Mouse (Mus musculus) cerebellum, postnatal 36 days (tissue): Measurements from ENCODE around the gene 1700017B05Rik.
"Not testable (repeated sequence)": the region's sequence is repeated elsewhere in the genome, so short reads cannot be mapped to it uniquely, and the experiment has no call there.

Experiments used
- DNase-seq, 2 experiments: peaks; one replicate each; pipeline ENCODE4 v3.0.0; 2021 to 2022; ENCODE audit warnings: mixed read lengths in 2 of 2

The 1700017B05Rik gene

DNA sequence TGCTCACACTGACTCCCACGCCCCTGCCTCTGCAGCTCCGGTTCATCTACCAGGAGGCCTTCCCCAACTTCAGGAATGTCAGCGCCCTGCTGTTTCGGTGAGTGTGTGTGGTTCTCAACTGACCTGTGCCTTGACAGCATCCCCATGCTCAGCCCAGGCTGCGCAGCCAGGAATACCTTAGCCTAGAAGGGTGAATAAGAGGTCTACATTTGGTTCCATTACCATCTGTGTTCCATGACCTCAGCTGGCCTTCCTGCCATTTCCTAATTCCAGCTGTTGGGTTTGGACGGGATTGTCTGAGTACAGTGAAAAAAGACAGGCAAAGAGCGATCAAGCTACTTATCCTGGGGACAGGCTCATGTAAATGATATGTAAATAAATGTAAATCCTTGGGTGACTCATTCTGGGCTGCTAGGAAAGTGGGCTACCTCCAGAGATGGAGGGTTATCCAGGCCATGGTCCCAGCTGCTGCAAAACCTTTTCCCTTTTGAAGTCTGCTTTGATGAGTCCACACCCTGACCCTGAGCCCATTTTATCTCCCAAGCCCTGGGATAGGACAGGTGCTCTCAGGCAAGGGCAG is 18.2 kb downstream of the 1700017B05Rik start:
- no peak for DNase-seq

DNA sequence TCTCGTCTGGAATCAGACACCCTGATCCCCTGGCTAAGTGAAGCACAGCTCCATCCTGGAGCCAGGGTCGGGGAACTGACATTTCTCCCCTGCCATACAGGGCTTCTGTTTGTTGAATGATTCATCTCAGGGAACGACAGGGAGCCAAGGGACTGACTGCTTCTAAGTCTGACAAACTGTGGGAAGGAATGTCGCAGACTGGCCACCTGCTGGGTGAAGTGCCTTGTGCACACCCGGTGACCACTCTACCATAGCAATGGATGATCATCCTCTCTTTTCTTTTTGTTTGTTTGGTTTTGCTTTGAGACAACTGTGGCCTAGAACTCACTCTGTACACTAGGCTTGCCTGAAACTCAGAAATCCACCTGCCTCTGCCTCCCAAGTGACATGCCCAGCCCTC is 19.5 kb downstream of the 1700017B05Rik start:
- DNase-seq = no peak

DNA sequence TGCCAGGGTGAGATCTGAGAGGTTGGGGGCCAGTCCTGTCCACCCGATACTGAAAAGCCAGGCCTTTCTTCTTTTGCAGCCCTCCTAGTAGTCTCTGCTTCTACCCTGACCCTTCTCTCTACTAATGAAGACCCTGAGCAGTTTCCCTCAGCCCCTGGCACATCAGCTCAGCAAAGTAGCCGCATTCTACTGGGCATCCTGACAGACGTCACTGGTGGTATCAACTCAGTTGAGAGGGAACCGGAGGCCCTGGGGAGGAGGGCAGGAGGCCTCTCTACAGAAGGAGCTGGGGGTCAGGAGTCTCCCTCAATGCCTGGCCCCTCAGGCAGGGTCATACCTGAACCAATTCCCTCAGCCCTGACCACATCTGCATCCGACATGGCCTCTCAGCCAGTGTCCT is 21.3 kb downstream of the 1700017B05Rik start:
- DNase-seq = no peak

DNA sequence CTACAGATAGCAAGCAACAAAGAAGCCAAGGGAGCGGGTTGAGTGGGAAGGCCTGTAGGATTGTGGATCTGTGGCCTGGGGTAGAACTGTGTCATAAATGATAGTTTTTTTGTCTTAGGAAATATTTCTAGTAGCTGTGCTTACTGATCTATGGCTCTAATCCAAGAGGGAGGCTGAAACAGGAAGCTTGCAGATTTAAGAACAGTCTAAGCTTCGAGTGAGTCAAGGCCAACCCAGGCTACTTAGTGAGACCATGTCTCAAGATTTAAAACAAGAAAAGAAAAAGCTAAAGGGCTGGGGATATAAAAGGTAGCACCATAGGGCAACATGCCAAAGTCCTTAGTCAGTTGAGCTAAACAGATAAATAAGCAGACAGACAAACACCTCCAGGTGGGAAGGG is 24.2 kb downstream of the 1700017B05Rik start:
- no peak for DNase-seq

DNA sequence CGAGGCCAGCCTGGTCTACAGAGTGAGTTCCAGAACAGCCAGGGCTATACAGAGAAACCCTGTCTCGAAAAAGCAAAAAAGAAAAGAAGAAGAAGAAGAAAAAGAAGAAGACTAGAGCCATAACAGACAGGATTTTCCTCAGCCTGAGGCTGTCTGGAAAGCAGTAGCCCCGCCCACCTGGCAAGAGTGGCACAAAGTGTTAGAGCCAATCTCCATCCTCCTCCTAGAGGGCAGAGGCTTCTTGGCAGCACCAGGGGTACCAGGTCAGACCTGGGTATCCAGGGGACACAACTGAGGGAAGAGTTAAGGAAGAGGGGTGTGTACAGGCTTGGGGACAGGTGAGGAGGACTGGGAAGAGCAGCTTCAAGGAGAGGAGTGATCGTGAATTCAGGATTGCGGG is 24.7 kb downstream of the 1700017B05Rik start:
- no peak for DNase-seq

DNA sequence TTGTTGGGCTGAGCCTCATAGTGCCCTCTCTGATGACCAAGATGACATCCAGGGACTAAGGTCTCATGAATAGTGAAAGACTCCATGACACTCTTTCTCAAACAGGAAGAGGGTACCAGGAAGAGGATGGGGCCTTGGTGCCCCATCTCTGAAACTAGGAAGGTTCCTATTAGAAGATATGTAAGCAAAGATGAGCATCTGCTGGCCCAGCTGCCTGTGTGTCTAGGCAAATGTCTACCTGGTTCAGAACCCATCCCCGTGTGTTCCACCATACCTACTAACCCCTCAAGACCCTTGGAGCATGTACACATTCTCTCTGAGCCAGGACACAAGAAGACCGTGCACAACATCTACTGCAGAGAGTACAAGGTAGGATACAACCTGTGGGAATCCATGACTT is 26.2 kb downstream of the 1700017B05Rik start, which contains the start of gene Trcg1:
Gene Trcg1 (plus strand): TSS at position 301 of the 400 bp plus-strand sequence.
- no peak for DNase-seq

DNA sequence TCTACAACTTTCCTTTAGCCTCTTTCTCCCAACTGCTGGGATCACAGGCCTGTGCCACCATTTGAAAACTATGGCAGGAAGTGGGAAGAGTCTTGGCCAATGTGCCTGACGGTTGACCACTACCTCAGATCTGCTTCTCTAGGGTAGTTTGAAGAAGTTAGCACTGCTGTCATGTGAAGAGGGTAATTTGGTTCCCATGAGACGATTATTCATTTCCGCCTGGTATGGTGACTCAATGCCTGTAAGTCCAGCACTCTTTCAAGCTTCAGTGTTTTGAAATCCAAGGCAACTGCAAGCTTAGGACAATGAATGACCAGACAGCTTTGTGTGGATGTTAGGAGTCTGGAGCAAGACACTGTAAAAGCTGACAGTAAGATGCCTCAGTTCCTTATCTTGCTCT is 28.6 kb downstream of the 1700017B05Rik start:
- DNase-seq = no peak

DNA sequence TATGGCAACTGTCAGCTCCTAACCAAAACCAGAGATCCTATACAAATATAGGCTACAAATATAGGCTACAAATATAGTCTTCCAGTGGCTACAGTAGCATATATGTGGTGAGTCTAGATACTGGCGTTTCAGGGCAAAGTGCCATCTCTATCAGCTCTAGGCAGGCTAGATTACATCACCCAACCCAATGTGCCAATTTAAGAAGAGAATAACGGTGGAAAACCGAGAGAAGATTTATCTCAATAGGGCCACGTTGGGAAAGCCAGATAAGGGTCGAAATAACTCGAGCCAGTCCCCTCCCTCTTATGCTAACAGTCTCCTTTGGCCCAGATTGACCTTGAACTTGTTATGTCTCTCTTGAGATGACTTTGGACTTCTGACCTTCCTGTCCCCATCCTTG is 29.3 kb downstream of the 1700017B05Rik start:
- no peak for DNase-seq

DNA sequence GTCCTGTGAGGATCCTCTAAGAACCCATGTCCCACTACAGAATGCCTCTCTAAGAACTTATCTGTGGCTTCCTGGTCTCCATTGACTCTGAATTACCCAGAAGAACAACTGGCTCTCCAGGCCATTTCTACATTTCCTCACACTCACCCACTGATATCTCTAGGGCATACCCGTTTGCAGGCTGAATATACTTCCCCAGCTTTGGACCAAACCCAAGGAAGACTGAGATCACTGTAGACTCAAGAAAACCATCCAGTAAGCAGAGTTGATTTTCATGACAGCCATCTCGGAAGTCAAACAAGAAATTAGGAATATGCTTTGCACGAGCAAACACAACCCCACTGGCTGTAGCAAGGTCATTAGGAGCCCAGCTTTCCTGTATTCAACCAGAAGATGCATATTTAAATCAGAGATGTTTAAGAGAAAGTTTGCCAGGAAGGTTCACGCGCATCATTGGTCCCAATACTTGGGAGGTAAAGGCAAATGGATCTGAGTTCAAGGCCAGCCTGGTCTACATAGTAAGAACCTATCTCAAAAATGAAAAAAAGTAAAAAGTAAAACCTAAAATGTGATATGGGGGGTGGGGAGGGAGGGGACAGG is 30.0 kb downstream of the 1700017B05Rik start:
- no peak for DNase-seq

DNA sequence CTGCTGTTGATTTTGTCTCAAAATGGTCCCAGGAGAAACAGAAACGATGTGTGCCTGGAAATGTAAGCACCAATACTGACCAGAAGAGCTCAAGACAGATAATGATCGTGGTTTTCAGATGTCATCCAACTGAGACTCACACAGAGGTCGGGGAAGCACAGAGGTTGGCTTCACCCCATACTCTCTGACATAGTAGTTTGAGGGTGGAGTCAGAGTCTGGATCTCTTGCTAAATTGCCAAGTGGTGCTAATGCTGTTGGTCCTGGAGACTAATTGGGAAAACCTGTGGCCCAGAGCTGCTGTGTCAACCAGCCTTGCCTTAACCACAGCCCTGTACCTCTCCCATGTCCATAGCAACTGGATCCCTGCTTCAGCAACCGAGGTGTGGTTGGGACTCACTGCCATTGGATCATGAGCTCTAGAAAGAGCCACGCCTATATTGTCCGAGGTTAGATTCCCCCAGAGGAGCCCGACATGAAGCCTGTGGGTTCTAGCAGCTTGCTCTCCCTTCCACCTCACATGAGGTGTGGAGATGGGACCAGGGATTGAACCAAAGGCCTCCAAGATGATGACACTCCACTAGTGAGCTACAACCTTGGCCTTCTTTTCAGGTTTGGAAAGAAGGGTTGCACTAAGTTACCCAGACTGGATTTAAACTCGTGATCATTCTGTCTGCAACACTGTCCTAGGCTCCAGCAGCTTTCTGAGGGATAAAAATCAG is 30.7 kb downstream of the 1700017B05Rik start:
- DNase-seq = no peak

DNA sequence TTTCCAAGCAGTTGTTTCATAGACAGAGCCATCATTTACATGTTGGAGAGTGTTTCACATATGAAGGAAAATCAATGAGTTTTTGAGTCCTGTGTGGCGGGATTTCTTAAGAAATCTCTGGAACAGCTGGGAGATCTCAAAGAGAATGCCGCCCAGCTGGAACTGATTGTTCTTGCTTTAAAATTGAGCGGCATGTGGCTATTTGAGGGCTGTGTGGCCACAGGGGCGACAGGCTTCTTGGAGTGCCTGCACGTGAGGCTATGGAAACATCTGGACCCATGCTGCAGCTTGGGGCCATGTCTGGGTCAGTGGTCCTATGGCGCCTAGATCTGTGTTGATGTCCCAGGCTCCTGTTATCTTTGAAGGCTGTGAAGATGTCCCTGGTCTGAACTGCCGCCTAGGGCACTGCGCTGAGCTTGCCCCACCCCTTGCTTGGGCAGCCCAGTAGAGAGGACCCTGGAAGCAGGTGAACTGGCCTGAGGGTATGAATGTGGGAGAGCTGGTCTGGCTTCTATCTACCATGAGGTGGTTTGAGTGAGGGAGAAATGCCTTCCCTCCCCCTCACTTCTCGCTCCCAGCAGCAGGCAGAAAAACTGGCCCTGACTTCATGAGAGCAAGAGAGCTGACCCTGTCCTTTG is 32.1 kb downstream of the 1700017B05Rik start:
- DNase-seq = no peak

DNA sequence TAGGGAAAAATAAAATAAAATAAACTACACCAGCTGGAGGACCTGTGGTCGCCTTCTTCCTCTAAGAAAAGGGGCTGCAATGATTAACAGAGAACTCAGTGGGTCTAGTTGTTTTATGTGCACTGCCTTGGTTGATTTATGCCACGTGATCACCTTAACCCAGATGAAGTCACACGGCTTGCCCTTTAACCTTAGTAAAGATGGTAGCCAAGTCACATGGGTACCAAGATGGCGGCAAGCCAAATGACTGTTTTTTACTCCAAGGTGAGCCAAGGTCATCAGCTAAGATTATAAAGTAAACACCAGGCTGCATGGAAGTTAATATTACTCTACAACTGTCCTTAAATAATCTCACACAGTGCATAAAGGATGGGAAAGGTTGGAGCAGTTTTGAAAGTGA is 32.7 kb downstream of the 1700017B05Rik start:
- no peak for DNase-seq

DNA sequence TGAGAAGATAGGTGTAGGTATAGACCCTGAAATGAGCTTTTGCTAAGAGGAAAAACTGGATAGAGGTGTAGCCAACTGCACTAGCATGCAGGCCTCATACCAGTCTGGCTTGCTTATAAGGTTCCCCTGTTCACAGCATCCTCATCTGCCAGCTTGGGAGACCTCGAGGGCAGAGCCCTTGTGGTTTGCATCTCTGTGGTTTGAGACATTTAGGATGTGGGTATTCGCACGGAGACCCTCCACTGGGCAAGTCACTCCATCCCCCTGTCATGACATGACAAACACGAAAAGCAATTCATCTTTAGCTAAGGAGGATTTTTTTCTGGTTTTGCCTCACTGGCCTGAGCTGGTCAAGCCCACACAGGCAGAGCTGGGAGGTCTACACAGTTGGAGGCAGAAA is 34.2 kb downstream of the 1700017B05Rik start:
- no peak for DNase-seq

DNA sequence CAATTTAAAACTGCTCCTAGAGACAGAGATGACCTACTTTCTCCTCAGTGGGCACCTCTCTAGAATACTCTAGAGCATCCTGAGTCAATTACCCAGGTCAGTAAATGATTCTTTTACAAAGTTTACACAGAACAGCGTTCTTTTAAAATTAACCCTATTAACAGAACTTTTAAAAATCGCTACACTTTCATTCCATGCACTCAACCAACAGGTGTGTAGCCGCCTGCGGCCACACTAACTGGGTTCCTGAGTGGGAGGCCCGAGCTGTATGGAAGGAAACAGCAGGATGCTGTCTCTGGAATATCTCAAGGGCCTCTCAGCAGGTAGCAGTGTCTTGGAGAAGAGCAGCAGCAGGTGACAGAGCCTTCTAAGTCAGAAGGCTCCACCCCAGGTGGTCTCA is 35.2 kb downstream of the 1700017B05Rik start:
- no peak for DNase-seq

DNA sequence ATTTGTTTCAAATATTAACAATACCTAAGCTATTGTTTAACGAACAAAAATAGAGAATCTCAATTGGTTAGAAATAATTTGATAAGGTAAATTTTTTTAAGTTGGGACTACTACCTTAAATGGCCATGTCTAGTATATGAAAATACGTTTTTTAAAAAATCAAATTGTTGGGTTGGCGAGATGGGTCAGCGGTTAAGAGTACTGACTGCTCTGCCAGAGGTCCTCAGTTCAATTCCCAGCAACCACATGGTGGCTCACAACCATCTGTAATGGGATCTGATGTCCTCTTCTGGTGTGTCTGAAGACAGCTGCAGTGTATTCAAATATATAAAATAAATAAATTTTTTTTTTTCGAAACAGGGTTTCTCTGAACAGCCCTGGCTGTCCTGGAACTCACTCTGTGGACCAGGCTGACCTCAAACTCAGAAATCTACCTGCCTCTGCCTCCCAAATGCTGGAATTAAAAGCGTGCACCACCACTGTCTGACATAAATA is 35.7 kb downstream of the 1700017B05Rik start:
- not testable (repeated sequence) for DNase-seq

DNA sequence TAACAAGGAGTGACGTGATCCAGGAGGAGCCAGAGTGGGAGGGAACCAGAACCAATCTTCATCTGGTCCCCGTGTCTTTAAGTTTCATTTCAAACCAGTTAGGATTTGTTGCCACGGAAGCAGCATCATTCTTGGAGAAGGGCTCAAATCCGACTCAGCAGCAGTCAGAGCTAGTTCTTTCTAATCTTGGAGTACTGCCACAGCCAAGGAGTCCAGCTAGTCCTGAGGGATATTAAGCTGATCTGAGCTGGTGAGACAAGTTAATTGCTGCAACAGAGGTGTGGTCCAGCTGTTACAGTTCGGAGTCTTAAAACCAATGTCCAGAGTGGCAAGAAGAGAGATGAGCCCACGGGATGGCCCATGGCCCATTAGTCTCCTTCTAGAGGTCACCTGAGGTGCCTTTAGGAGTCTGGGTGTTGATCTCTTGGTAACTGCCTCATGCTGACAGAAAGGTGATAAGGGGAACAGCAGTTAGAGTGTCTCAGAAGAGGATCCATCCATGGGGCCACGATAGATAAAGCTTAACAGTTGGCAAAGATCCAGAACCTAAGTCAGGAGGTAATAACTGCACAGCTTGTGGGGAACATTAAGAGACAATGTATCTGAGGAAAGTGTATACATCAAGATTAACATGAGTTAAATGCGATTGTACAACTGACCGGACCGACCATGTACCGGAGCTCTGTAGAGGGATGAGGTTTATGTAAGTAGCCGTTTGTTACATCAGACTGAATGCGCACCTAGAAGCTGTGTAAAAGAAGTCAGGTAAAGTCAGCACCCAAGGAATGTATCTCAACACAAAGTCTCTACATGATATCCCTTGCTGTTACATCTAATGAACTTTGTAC is 36.4 kb downstream of the 1700017B05Rik start:
- no peak for DNase-seq

DNA sequence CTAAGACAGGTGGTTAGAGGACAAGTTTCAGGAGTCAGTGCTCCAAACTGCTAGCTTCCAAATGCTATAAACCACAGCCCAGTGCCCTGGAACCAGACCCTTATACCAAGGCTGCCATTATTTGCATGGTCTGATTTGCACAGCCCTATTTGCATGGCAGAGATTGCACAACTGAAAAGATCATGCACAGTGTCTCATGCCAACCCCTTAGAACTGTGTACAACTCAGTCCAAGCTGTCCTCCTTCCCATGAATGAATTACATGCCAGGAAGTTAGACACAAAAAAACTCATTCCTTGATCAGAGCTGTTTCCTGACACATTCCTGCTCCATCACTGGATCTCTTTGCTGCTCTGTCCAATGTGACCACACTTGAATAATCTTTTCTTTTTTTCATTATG is 39.1 kb downstream of the 1700017B05Rik start:
- DNase-seq = no peak

DNA sequence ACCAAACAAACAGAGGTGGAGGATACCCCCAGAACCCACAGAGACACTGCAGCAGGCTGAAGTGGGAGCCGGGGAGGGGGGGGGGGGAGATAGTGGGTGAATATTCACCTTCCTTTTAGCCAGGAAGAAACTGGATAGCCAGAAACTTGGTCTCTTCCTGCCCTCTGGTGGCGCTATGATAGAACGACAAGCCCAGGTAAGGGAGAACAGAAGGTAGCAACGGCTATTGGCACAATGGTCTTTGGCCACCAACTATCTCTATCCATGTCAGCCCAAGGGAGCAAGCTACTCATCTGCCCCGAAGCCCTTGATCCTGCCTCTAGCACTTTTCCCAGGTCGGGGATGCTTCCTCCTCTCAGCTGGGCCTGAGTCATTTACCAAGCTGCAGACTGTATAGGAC is 42.1 kb downstream of the 1700017B05Rik start:
- DNase-seq = peak; percentile 55 to 64

DNA sequence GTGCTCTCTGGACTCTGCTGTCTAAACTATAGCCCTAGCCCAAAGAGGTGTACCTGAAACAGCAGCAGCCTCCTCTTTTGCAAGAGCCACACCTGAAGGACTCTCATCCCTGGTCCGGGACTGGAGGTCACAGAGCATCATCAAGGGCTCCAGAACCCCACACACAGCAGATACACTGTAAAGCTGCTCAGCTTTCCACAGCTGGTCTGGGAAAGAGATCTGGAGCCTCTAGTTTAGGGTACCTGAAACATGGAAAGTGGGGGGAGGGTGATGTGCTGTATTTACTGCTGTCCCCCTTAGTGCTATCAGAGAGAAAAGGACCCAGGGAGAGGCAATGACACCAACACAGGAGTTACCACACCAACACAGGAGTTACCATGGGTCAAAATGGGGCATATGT is 42.9 kb downstream of the 1700017B05Rik start:
- no peak for DNase-seq

DNA sequence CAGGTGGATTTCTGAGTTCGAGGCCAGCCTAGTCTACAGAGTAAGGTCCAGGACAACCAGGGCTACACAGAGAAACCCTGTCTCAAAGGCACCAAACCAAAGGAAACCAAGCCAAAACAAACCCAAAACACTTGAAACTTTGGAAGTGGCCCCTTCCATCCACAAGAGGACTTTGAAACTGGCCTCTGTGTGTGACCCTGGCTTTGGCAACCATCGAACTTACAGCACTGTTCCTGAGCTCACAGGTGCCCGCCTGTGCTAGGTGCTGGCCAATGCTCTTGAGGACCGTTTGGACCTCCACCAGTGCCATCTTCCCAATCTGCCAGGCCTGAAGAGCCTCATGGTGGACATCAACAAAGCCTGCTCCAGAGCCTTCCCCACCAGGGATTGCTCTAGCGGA is 43.6 kb downstream of the 1700017B05Rik start:
- DNase-seq = no peak

DNA sequence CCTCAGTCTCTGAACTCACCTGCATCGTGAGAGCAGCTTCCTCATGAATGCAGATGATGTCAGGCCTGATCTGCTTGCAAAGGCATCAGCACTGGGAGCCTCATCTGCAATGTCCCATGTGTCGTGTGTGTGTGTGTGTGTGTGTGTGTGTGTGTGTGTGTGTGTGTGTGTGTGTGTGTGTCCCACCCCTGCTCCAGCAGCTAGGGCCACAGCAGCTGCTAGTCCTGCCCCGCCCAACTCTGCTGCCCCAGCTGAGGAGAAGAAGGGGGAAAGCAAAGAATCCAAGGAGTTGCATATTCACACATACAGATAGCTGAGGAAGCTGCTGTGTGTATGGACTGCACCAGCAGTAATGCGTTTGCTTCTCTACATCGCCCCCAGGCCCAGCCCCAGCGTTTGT is 45.2 kb downstream of the 1700017B05Rik start:
- DNase-seq = no peak

DNA sequence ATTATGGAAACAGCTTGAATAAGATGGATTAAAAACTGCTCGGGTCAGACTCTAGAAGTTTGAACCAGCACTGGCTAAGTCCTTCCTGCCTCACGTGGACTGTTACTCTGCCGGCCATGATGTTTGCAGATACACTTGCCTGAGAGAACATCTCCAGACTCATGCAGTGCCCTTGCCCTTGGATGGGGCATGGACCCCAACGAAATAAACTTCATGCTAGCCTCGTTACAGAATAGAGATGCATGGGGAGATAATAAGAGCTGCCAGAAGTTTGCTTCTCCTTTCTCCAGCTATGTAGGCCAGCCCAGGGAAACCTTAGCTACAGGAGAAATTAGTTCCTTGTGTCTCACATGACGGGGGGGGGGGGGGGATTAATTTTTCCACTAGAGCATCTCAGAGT is 47.9 kb downstream of the 1700017B05Rik start:
- DNase-seq = no peak
